Mouse (Mus musculus): ENCODE measurements around the gene Hist1h4f. TPM values are rescaled to one million over a fixed set of nuclear protein-coding genes. Genes with fewer than 3 reads are reported as not detected.
"Not testable (repeated sequence)": the region's sequence is repeated elsewhere in the genome, so short reads cannot be mapped to it uniquely, and the experiment has no call there.

Hist1h4f gene
- polyA plus RNA-seq, 1 experiment from 2014 or later = 2.3 TPM

DNA sequence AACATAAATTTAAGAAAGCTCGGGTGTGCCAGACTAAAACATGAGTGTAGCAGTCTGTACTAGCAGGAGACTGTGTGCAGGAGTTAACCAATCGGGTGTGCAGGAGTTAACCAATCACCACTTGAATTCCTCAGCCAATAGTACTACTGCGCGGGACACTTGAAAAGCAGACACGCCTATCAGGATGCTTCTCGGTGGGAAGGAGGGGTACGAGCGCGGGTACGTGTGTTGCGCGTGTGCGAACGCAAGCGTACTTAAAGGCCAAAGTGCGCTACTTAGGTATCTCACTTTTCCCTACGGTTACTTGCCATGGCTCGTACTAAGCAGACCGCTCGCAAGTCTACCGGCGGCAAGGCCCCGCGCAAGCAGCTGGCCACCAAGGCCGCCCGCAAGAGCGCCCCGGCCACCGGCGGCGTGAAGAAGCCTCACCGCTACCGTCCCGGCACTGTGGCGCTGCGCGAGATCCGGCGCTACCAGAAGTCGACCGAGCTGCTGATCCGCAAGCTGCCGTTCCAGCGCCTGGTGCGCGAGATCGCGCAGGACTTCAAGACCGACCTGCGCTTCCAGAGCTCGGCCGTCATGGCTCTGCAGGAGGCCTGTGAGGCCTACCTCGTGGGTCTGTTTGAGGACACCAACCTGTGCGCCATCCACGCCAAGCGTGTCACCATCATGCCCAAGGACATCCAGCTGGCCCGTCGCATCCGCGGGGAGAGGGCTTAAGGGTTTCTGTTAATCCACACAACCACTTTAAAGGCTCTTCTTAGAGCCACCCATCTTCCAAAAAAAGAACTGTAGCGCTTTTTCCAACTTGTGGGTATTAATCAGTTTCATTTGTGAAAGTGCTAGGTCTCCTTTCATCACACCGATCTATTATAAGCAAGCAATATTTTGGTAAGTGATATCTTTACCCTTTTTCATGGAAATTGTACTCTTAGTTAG is 16.0 kb downstream of the Hist1h4f start, which contains the start of gene Hist1h3g:
Gene Hist1h3g (plus strand): TSS at position 286 of the 939 bp plus-strand sequence.
- Histone ChIP-seq H3K4me2 (ENCODE audit: low read depth, severe bottlenecking) (peak within 1 kb of the TSS; percentile 75), H3K9ac (ENCODE audit: low read length) (peak within 1 kb of the TSS; percentile 84), H3K4me1 (ENCODE audit: control insufficient read depth, insufficient read depth, low read length) (peaks cover 11% of the 10 kb centered on the region), H3K27ac (replicated peaks; ENCODE audit: low read depth, low read length) (peak within 1 kb of the TSS; percentile 94), H3K4me3 (ENCODE audit: low read depth, low read length) (peak within 1 kb of the TSS; percentile 47)
- ATAC-seq (ENCODE audit: insufficient number of reproducible peaks, low FRiP score, low TSS enrichment, low read depth) (peak; percentile 92), DNase-seq (ENCODE audit: low spot score) (peak; percentile 90)
- not testable (repeated sequence) for H3K9me3 ChIP-seq (ENCODE audit: control insufficient read depth, low read length); H3K27me3 ChIP-seq (ENCODE audit: control insufficient read depth, insufficient read depth, low read length); H3K36me3 ChIP-seq (ENCODE audit: control insufficient read depth, insufficient read depth, low read length)
- WGBS = under 1% methylated on average over 43 of the region's 62 CpGs

DNA sequence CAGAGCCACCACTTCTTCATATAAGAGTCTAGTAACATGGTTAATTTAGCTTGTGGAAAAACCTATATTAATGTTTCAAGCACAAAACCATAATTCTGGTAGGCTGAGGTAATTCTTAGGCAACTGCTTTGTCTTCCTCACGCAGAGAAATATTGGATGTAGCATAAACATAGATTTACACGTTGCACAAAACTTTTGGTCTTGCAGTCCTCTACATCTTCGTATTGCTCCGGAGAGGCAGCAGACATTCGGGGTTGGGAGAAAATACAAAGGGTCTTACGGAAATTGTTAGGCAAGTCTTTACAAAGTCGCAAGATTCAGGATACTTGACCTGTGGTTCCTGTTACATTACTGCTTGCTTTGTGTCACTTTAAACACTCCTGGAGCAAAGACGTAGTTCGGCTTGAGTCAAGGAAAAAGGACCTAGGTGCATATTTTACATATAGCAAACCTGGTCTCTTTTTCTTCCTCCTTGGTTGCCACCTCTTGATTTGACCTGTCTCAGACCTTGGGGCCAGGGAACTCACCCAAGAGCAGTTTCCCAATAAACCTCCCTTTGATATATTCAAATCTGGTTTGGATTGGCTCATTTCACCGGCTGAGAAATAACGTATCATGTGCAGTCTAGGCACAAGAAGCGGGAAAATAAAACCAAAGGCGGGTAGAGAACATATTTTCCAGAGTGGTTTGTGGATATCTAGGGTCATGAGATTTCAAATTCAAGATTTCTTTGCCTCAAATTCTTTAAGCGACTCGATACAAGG is 16.9 kb downstream of the Hist1h4f start:
- H3K4me3 ChIP-seq (ENCODE audit: low read depth, low read length) = peak overlapping the region; percentile 47
- ATAC-seq (ENCODE audit: insufficient number of reproducible peaks, low FRiP score, low TSS enrichment, low read depth) (peak; percentile 8), DNase-seq (ENCODE audit: low spot score) (peak; percentile 70)
- H3K4me1 ChIP-seq (ENCODE audit: control insufficient read depth, insufficient read depth, low read length) = peaks cover 11% of the 10 kb centered on the region
- peak overlapping the region; percentile 75 for H3K4me2 ChIP-seq (ENCODE audit: low read depth, severe bottlenecking)
- H3K9ac ChIP-seq (ENCODE audit: low read length) = peak overlapping the region; percentile 84
- no peaks in the 10 kb centered on the region for H3K9me3 ChIP-seq (ENCODE audit: control insufficient read depth, low read length)
- H3K27ac ChIP-seq (replicated peaks; ENCODE audit: low read depth, low read length) = peak overlapping the region; percentile 94
- no peaks in the 10 kb centered on the region for H3K27me3 ChIP-seq (ENCODE audit: control insufficient read depth, insufficient read depth, low read length)
- 1% methylated on average over 15 of the region's 15 CpGs for WGBS
- H3K36me3 ChIP-seq (ENCODE audit: control insufficient read depth, insufficient read depth, low read length) = no peaks in the 10 kb centered on the region

DNA sequence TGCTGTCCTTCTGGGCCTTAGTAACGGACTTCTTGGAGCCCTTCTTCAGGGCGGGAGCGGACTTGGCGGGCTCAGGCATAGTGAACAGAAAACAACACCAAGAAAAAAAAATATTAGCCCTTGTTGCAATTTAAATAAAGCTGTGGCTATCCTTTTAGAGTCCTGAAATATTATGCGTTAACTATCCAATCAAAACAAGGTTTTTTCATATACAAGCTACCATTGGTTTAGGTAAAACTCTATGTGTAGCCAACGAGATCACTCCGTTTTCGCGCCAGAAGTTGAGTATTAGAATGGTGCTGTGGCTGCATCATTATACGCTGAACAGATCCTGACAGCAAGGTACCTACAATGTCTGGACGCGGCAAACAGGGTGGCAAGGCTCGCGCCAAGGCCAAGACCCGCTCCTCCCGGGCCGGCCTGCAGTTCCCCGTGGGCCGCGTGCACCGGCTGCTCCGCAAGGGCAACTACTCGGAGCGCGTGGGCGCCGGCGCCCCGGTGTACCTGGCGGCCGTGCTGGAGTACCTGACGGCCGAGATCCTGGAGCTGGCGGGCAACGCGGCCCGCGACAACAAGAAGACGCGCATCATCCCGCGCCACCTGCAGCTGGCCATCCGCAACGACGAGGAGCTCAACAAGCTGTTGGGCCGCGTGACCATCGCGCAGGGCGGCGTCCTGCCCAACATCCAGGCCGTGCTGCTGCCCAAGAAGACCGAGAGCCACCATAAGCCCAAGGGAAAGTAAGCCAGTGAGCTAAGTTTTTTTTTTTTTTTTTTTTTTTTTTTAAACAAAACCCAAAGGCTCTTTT is 17.7 kb downstream of the Hist1h4f start, which contains the start of gene Hist1h2af:
Gene Hist1h2af (plus strand): TSS at position 347 of the 808 bp plus-strand sequence.
- not testable (repeated sequence) for H3K27me3 ChIP-seq (ENCODE audit: control insufficient read depth, insufficient read depth, low read length); H3K9me3 ChIP-seq (ENCODE audit: control insufficient read depth, low read length); H3K36me3 ChIP-seq (ENCODE audit: control insufficient read depth, insufficient read depth, low read length)
- H3K4me2 ChIP-seq (ENCODE audit: low read depth, severe bottlenecking) = peak within 1 kb of the TSS; percentile 75
- peak within 1 kb of the TSS; percentile 47 for H3K4me3 ChIP-seq (ENCODE audit: low read depth, low read length)
- H3K9ac ChIP-seq (ENCODE audit: low read length) = peak within 1 kb of the TSS; percentile 84
- WGBS = under 1% methylated on average over 23 of the region's 53 CpGs
- peaks cover 15% of the 10 kb centered on the region for H3K4me1 ChIP-seq (ENCODE audit: control insufficient read depth, insufficient read depth, low read length)
- peak; percentile 53; the same call in 1 of the 2 replicates for ATAC-seq (ENCODE audit: insufficient number of reproducible peaks, low FRiP score, low TSS enrichment, low read depth)
- H3K27ac ChIP-seq (replicated peaks; ENCODE audit: low read depth, low read length) = peak within 1 kb of the TSS; percentile 94
- DNase-seq (ENCODE audit: low spot score) = peak; percentile 87

DNA sequence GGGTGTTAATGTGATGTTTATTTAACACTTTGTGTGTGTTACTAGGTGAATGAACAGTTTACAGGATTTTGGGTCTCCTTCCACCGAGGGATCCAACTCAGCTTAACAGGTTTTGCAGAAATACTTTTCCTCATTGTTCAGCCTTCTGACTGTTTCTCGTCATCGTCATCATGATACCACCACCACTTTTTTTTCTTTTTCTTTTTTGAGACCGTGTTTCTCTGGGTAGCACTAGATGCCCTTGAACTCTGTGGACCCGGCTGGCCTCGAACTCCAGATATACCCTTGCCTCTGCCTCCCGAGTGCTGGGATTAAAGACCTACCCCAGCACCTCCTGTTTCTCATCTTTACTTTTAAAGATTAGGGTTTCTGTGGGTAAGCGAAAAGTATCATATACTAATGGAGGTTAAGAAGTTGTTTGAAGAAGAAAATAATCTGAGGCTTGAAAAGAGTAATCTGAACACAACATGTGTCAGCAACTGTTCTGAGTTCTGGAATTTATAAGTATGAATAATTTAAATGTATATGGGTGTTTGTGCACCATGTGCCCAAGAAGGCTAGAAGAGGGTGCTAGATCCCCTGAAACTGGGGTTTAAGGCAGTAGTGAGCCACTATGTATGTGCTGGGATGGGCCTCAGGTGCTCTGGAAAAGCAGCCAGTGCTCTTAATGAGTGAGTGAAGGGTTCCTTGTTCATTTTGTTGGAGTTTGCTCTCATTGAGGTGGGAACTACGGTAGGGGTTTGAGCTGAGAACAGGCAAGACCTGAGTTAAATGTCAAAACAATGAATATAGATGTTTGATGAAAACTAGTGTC is 19.0 kb downstream of the Hist1h4f start:
- Histone ChIP-seq H3K4me2 (ENCODE audit: low read depth, severe bottlenecking) (peak overlapping the region; percentile 75), H3K4me3 (ENCODE audit: low read depth, low read length) (peak overlapping the region; percentile 53), H3K27ac (replicated peaks; ENCODE audit: low read depth, low read length) (peak overlapping the region; percentile 94), H3K9me3 (ENCODE audit: control insufficient read depth, low read length) (no peaks in the 10 kb centered on the region), H3K4me1 (ENCODE audit: control insufficient read depth, insufficient read depth, low read length) (peaks cover 15% of the 10 kb centered on the region), H3K9ac (ENCODE audit: low read length) (peak overlapping the region; percentile 88), H3K27me3 (ENCODE audit: control insufficient read depth, insufficient read depth, low read length) (no peaks in the 10 kb centered on the region), H3K36me3 (ENCODE audit: control insufficient read depth, insufficient read depth, low read length) (no peaks in the 10 kb centered on the region)
- 27% methylated on average over 9 of the region's 9 CpGs for WGBS
- DNase-seq (ENCODE audit: low spot score) (peak; percentile 68), ATAC-seq (ENCODE audit: insufficient number of reproducible peaks, low FRiP score, low TSS enrichment, low read depth) (no peak)

DNA sequence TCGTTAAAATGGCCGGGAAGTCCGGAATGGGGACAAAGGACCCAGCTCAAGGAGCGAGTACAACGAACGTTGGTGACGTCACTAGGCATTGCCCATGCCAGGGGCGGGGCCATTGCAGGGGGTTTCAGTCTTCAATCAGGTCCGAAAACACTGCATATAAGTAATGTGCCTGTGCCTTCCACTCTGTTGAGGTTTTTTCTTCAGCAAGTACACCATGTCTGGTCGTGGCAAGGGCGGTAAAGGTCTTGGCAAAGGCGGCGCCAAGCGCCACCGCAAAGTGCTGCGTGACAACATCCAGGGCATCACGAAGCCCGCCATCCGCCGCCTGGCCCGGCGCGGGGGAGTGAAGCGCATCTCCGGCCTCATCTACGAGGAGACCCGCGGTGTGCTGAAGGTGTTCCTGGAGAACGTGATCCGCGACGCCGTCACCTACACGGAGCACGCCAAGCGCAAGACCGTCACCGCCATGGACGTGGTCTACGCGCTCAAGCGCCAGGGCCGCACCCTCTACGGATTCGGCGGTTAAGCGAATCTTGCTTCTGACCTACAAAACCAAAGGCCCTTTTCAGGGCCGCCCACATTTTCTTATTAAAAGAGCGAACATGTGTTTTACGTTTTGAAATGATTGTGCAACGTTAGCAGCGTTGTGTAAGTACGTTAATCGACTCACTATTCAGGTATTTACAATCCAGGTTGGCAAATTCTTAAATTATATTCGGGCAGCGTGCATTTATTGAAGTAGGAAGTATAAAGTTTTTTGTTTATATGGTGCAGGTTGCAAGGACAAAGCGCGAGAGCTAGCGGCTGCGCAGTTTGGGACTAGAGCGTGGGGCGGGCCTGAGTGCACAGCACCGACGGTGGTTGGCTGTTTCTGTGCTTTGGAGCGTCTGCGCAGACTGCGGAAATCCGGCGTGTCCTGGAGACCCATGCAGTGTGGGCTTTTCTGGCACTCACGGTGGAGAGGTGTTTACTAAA is 20.3 kb downstream of the Hist1h4f start, which contains the start of gene Hist1h4h:
Gene Hist1h4h (plus strand): TSS at position 150 of the 975 bp plus-strand sequence.
- Histone ChIP-seq H3K4me2 (ENCODE audit: low read depth, severe bottlenecking) (peak within 1 kb of the TSS; percentile 75), H3K9ac (ENCODE audit: low read length) (peak within 1 kb of the TSS; percentile 88), H3K27ac (replicated peaks; ENCODE audit: low read depth, low read length) (peak within 1 kb of the TSS; percentile 94), H3K9me3 (ENCODE audit: control insufficient read depth, low read length) (no peaks in the 10 kb centered on the region), H3K27me3 (ENCODE audit: control insufficient read depth, insufficient read depth, low read length) (no peaks in the 10 kb centered on the region), H3K4me3 (ENCODE audit: low read depth, low read length) (peak within 1 kb of the TSS; percentile 53), H3K36me3 (ENCODE audit: control insufficient read depth, insufficient read depth, low read length) (no peaks in the 10 kb centered on the region), H3K4me1 (ENCODE audit: control insufficient read depth, insufficient read depth, low read length) (peaks cover 7% of the 10 kb centered on the region)
- under 1% methylated on average over 54 of the region's 70 CpGs for WGBS
- ATAC-seq (ENCODE audit: insufficient number of reproducible peaks, low FRiP score, low TSS enrichment, low read depth) (peak; percentile 75), DNase-seq (ENCODE audit: low spot score) (peak; percentile 99)

DNA sequence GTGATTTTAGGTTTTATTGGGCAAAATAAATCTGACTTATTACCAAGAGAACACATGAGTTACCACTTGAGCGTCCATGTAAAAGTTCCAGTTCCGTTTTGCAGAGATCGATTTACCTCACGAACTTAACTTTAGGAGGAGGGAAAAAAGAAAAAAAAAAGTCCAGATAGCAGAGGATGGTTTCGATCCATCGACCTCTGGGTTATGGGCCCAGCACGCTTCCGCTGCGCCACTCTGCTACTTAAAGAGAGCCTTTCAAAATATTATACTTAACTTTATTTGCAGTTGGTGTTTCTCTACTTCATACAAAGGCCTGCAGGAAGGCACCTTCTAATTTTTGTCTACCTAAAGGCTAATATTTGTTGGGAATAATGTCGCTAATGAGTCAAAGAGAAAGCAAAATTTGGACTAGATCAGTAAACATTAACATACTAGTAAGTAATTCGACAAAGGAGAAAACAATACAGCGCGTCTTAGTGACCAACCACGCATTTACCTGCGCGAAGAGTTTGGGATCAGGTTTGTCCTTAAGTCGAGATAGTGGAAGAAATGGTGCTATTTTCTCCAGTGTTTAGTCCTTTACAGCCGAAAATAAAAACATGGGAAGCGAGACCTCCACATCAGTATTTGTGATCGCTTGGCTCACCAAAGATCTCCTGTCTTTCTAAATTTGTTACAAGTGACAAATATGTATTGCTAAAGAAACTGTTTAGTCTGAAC is 21.1 kb downstream of the Hist1h4f start:
- Histone ChIP-seq H3K4me3 (ENCODE audit: low read depth, low read length) (peak overlapping the region; percentile 53), H3K9me3 (ENCODE audit: control insufficient read depth, low read length) (no peaks in the 10 kb centered on the region), H3K36me3 (ENCODE audit: control insufficient read depth, insufficient read depth, low read length) (no peaks in the 10 kb centered on the region), H3K4me1 (ENCODE audit: control insufficient read depth, insufficient read depth, low read length) (peaks cover 7% of the 10 kb centered on the region), H3K4me2 (ENCODE audit: low read depth, severe bottlenecking) (peak overlapping the region; percentile 75), H3K9ac (ENCODE audit: low read length) (peak overlapping the region; percentile 88), H3K27me3 (ENCODE audit: control insufficient read depth, insufficient read depth, low read length) (no peaks in the 10 kb centered on the region), H3K27ac (replicated peaks; ENCODE audit: low read depth, low read length) (peak overlapping the region; percentile 94)
- WGBS = under 1% methylated on average over 20 of the region's 20 CpGs
- peak; percentile 77 for DNase-seq (ENCODE audit: low spot score)
- no peak for ATAC-seq (ENCODE audit: insufficient number of reproducible peaks, low FRiP score, low TSS enrichment, low read depth)

Data from limb, embryonic 11.5 days (tissue).